Mouse (Mus musculus) layer of hippocampus, adult 9-10 months (tissue): ENCODE results near the gene Atrnl1.

Experiments used
- DNase-seq: peaks from one replicate; pipeline ENCODE4 v3.0.0; 2022; ENCODE audit warnings: low spot score

The Atrnl1 gene

DNA sequence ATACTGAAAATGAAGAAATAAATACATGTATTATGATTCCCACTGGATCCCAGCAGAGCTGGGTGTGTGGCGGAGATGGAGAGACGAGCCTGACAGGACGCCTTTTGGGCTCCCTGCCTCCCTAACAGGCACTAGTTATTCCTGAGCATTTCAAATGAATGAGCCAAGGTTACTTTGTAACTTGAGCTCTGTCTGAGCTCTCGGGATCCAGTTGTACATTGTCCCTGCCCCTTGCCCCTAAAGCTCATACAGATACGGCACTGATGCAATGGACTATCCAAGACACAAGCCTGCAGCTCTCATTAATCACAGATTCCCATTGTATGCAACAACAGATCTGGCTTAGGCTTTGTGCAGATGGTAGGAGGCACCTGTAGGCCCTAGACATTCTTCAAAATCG, 464.4 kb downstream of the Atrnl1 start:
- DNase-seq: no peak

- no peak for DNase-seq
Measured at GRCm38 (mm10) chr19:58076961-58077371, 466.1 kb downstream of the Atrnl1 start.

DNA sequence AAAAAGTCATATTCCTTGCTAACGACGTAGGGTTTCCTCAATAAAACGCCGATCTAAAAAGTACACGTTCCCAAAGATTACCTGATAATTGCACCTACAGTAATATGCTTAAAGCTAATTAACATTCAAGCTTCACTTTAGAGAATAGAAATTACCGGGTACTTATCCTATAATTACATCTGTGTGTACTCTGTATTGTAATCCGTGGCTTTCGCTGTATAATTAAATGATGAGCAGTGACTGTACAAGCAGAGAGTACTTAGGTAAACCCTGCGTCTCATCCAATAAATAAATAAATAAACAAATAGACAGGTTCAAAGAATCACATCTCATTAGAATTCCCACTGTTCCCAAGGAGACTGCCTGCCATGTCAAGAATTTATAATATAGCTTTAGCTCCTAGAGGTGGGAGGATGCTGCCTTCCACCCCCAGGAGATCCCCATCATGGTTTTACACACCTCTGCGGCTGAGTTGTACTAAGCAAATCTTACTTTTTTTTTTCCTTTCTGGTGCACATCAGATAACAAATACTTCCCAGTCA, 466.8 kb downstream of the Atrnl1 start:
- DNase-seq: no peak

DNA sequence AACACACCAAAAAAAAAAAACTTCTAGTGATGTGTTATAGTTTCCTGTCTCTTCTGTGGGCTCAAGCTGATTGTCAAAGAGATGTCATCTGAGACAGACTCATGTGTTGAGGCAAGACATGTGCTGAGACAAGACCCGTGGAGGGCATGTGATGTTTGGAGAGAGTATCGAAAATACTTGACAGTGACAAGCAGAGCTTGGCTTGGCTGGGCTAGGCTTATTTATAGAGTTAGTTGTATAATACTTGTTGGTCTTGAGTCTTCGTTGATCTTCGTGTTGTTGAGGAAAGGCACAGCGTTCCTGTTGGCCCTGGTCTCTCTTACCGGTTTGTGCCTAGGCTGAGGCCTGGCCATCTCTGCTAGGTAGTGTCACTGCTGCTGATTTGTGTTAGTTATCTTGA, 469.3 kb downstream of the Atrnl1 start:
- no peak for DNase-seq

GRCm38 (mm10) chr19:58082751-58083150, 471.9 kb downstream of the Atrnl1 start:
- no peak for DNase-seq

DNA sequence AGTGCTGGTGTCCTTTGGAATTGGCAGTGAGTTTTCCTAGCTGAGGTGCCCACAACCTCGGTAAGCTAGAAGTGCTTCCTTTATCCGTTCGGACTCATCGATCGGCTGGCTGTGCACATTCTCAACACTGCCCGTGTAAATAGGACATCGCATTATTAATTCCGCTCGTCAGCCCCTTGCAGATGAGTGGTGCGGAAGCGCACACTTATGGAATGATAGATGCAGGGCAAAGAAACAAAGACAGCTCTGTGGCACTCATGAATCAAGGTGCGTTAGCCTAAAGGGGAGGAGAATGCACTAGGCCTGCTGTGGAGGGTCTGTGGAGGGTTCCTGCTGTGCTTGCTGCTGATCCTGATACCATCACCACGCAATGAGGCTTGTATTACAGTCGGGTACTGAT, 474.0 kb downstream of the Atrnl1 start:
- no peak for DNase-seq

- no peak for DNase-seq
Measured at GRCm38 (mm10) chr19:58086734-58087133, 475.9 kb downstream of the Atrnl1 start.

DNA sequence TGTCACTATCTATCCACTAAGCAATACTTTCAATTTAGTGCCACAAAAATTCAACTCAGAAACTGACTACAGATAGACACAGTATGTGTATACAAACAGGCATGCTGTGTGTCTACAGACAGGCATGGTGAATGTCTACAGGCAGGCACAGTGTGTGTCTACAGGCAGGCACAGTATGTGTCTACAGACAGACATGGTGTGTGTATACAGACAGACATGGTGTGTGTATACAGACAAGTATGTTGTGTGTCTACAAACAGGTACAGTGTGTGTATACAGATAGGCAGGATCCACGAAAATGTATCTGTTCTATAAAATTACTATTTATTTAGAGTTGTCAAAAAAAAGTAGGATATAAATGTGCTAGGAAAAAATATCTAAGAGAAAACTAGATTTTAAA, 477.1 kb downstream of the Atrnl1 start:
- DNase-seq: no peak

DNA sequence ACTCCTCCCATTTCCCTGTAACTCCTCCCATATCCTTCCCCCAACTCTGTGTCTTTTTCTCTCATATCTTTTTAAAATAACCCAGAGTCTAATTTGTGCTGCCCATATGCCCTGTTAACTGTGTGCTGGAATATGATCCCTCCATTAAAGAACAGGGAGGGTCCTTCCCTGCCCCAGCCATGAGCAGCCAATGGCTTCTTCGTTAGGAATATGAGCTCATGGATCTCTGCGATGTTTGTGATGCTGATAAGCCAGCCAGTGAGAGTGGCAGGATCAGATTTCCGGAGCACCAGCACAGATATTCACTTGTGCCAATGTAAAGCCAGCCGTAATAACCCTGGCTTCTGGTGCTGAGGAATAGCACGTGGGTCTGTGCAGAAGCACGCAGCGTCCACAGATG, 477.6 kb downstream of the Atrnl1 start:
- DNase-seq: no peak

GRCm38 (mm10) chr19:58091911-58092310, 481.1 kb downstream of the Atrnl1 start:
- no peak for DNase-seq

DNA sequence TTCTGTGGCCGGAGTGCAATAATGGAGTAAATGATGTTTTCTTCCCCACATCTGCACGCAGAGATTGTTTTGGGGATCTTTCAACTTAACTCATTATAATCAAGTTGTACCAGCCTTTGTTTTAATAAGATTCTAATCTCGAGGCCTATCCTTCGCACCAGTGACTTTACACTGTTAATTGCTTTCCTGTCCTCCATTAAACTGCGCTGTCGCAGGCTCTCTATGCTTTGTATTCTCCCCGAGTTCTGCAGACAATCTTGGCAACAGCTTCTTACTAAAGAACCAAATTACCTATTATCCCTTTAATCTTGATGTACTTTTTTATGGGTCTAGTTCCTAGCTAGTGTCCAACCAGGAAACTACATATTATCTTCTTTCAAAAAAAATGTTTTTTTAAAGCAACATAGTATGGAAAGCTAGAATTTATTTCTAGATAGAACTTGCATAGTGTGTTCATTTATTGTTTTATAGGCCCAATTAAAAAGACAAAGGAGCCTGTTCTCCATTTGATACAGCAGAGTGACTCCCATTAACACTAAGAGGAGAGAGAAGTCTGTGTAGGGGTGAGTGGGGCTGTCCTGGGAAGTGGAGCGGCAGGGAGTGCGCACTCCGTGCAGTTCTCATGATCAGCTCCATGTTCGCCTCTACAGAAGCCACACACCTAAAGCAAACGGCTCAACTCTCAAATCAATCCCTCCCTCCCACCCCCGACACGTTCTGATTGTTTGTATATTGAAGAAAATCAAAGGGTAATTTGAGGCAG, 484.1 kb downstream of the Atrnl1 start:
- DNase-seq: no peak

DNA sequence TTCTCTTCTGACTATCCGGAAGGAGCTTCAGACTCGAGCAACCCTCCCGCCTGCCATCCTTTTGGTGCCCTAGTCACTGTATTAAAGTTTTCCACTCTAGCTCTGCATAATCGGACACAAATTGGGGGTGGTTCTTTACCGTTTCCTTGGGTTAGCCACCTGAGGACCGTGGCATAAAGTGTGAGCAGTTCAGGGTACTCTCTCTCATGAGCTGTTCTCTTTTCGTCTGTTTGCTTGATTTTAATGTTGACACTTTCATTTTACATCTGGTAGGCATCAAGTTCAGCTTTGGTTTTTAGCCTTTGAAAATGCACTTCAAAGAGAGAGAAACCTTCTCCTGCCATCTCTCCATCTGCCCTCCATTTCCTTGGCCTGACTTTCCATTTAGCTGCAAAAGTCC, 484.9 kb downstream of the Atrnl1 start:
- DNase-seq: no peak

DNA sequence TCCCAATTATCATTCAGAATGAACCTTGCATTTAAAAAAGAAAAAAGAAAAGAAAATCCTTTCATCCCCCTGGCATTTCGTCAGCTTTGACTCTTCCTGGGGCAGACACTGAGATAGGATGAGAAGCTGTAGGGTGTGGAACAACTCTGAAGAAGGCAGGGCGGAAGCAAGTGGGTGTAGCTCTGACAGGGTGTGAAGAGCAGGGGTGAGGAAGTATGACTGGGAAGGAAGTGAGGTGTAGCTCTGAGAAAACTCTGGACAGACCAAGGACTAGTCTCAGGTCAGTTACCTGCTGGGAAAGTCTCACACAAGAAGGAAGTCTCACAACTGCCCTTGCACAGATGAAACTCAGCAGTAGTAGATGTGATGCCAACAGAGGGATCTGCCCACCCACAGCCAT, 486.4 kb downstream of the Atrnl1 start:
- no peak for DNase-seq

DNA sequence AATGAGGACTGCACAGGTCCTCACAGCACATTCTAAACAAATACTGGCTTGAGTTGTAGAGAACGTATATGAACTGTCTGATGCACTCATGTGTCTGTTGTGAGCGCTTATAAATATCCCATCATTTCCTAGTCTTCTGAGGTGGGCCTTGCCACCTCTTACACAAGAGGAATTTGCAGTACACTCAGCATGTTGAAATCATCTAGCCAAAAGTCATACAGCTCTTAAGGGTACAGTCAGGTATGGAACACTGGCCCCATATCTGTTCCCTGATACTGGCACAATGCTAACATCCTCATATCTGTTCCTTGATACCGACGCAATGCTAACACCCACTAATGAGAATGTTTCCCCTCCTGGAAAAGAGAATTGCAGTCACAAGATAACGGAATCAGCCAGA, 488.7 kb downstream of the Atrnl1 start:
- no peak for DNase-seq

GRCm38 (mm10) chr19:58100381-58100780, 489.5 kb downstream of the Atrnl1 start:
- DNase-seq: no peak

GRCm38 (mm10) chr19:58104544-58104943, 493.7 kb downstream of the Atrnl1 start:
- peak; percentile 53 for DNase-seq

DNA sequence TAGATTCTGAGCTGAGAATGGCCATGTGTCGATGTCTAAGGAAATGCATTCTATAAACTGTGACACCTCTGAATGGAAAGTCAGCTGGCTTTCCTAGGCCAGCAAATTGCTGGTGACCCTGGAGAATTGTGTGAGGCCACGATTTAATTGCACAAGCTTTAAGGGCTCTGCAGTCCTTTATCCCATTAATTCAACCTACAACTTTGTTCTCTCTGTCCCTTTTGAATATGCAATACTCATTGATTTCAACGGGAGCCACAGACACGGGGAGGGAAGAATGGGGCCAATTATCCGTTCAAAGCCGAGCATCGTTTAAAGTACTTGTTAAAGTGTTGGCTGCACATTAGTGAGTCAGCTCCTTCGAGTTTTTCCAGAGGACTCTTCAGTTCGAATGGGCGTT, 496.8 kb downstream of the Atrnl1 start:
- no peak for DNase-seq

DNA sequence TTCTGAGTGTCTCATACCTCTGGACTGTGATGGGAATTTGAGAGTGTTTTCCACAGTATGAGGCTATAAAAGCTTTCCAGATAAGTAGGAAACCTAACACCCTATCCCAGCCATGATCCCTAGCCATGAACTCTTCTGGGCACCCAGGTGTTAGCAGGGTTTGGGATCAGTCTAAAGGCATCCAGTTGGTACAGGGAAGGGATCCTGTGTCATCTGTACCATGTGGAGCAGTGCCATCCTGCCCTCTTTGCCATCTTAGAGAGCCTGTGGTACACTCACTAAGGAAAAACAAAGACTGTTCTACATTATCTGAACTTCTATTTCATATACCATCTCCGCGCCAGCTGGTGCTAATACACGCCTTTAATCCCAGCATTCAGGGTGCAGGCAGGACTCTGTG, 499.7 kb downstream of the Atrnl1 start:
- DNase-seq: no peak

DNA sequence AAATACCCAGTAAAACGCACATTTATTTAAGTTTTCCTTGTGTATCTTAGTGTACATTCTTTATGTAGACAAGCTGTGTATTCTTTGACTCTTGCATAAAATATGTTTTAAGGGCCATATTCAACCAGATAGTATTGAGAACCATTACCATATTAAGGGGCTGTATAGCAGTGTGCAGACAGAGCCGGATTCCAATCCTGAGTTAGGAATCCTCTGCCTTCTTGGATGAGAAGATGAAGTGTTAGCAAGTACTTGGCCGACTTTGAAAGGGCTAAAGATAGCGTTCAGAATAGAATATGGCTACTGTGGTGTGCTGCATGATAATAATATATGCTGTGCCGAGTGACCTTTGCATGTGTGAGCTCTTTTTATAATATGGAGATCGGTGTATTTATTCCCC, 500.5 kb downstream of the Atrnl1 start:
- DNase-seq: no peak

GRCm38 (mm10) chr19:58112151-58112550, 501.3 kb downstream of the Atrnl1 start:
- DNase-seq: no peak

GRCm38 (mm10) chr19:58113092-58113731, 502.4 kb downstream of the Atrnl1 start:
- DNase-seq: no peak

DNA sequence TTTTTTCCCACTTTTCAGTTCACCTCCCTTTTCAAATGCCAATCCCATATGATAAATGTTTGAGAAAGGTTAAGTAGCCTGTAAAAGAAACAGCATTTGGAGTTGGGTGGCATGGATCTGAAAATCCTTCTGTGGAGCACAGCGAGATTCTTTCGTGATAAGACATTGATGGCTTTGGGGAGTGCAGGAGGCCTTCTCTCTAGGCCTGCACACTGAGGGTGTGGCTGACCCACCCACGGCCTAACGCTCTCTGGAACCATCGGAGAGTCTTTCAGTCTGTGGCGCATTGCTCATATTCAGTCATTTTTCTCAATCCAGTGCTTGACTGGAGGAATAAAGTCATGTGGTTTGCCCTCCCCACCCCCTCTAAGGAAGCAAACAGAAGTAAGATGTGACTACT, 506.8 kb downstream of the Atrnl1 start:
- no peak for DNase-seq

- peak; percentile 12 for DNase-seq
Measured at GRCm38 (mm10) chr19:58118141-58118835, 507.5 kb downstream of the Atrnl1 start.
